Mouse (Mus musculus) spleen, adult 2 months (tissue): ENCODE measurements around the gene Tnik.

ENCODE experiments used
- CTCF ChIP-seq: fragments of 200-500 bp; IDR thresholded peaks from 2 replicates; pipeline ENCODE4 v1.5.1; 2011; ENCODE audit warnings: mild to moderate bottlenecking, inconsistent platforms; ENCODE audit not compliant: insufficient read depth, insufficient read length, insufficient replicate concordance; ENCODE audit errors: extremely low read depth
- POLR2A ChIP-seq: fragments of 200-500 bp; IDR thresholded peaks from 2 replicates; pipeline ENCODE4 v1.6.1; 2011; ENCODE audit warnings: low read depth, low read length, inconsistent platforms

GRCm38 (mm10) chr3:28398781-28399180, 135.8 kb downstream of the Tnik start:
- TF ChIP-seq POLR2A (no peak), CTCF (no peak)
